Mouse (Mus musculus): ENCODE results near the gene Obscn.

DNA sequence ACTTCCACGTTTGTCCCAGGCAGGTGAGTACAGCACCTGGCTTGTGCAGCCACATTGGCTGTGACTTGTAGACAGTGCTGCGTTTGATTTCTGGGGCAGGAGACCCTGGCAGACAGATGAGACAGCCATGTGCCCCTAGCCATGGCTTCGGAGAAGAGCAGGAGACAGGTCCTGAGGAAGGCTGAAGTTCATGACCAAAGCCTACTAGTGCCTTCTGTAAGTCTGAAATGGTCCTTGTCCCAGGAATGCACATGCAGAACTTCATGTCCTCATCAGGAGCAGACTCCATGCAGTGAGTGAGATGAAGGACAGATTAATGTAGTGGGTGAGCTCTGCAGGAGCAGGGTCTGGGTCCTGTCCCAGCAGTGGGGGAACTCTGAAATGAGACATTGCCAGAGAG, 144.3 kb downstream of the Obscn start:
- TF ChIP-seq POLR2A (IDR thresholded peaks at IDR 0.05; ENCODE audit: borderline replicate concordance, extremely low read depth, low read depth, low read length) (no peak), CTCF (IDR thresholded peaks at IDR 0.05; ENCODE audit: insufficient read depth, low read length) (no peak)
